ENCODE assay signal across 16 mouse cellular contexts in the genomic region with DNA sequence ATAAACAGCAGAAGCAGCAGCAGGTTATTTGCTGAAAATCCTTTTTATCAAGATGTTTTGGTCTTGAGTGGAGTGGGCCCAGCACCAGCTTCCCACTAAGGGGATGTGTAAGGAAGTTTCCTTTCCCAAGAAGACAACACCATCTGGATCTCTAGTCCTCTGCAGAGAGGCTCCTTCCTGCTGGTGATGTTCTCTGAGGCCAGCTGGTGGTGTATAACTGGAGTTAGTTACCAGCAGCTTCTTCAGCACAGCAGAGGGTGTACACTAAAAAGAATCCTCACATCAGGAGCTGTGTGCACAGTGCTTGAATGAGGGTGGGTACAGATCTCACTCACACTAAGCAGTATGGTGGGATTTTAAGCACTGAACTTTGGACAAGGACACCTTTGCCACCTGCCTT.
A peak's percentile ranks its signal among the peaks of the same experiment; 100 is the strongest.
DNase-seq lines count a peak whose midpoint lies in the region; ATAC-seq and TF ChIP-seq lines count a peak whose summit lies in the region.
"Had no signal": no experiment of that assay in that cellular context is flagged by ENCODE, and none has a peak within 500 bp of the region (broad histone marks: within the 10 kb centered on the region; RNA-seq: fewer than 3 reads in every experiment).

No protein-coding gene starts in this region.

- no peaks in the 10 kb centered on the region for H3K9me3 ChIP-seq in forebrain, embryonic 14.5 days (replicated peaks; ENCODE audit: control insufficient read depth, low read length)
- no peaks in the 10 kb centered on the region for H3K9me3 ChIP-seq in forebrain, embryonic 12.5 days
- H3K9me3 ChIP-seq: limb, embryonic 10.5 days; liver, embryonic 15.5 days had no signal

- DNase-seq in forebrain, embryonic 14.5 days (ENCODE audit: low spot score), result peak; percentile 3
- peak; percentile 18 for DNase-seq in kidney, adult 2 months
- DNase-seq in kidney, adult 18-20 months, result no peak
- DNase-seq in right cerebral cortex, adult 18-20 months, result peak; percentile 21
- no peak for DNase-seq in right cerebral cortex, postnatal 25 days
- no peak for DNase-seq in lung, postnatal 4 days
- DNase-seq in thymus, adult 18-20 months, result no peak
- DNase-seq: adrenal gland, postnatal 10 days; cerebellum, adult 8-10 months; kidney, adult 8-10 months; retina, postnatal 1 day had no signal

- no peak for TF ChIP-seq CTCF in kidney, adult 2 months (conservative IDR thresholded peaks at IDR 0.05; ENCODE audit: insufficient read depth, insufficient read length, low read depth, low read length)

- H3K27me3 ChIP-seq in forebrain, embryonic 14.5 days (replicated peaks; ENCODE audit: control insufficient read depth, insufficient read depth, low read length), result no peaks in the 10 kb centered on the region
- H3K27me3 ChIP-seq in forebrain, embryonic 12.5 days, result no peaks in the 10 kb centered on the region
- H3K27me3 ChIP-seq in kidney, adult 2 months (replicated peaks; ENCODE audit: control insufficient read depth, insufficient read depth, low read length), result no peaks in the 10 kb centered on the region
- H3K27me3 ChIP-seq: liver, embryonic 15.5 days had no signal

- H3K36me3 ChIP-seq in forebrain, embryonic 14.5 days (ENCODE audit: control insufficient read depth, insufficient read depth, low read length), result no peaks in the 10 kb centered on the region
- no peaks in the 10 kb centered on the region for H3K36me3 ChIP-seq in forebrain, embryonic 12.5 days (replicated peaks)
- no peaks in the 10 kb centered on the region for H3K36me3 ChIP-seq in kidney, adult 2 months (ENCODE audit: control insufficient read depth, insufficient read depth, low read length)
- H3K36me3 ChIP-seq: limb, embryonic 10.5 days; liver, embryonic 15.5 days had no signal

- TF ChIP-seq POLR2A in kidney, adult 2 months (IDR thresholded peaks at IDR 0.05; ENCODE audit: low read depth, low read length), result no peak

- H3K9ac ChIP-seq in forebrain, embryonic 14.5 days (ENCODE audit: low read length), result no peak overlapping the region
- no peak overlapping the region for H3K9ac ChIP-seq in forebrain, embryonic 12.5 days
- H3K9ac ChIP-seq: liver, embryonic 15.5 days had no signal

- no peaks in the 10 kb centered on the region for H3K4me1 ChIP-seq in forebrain, embryonic 14.5 days (ENCODE audit: control insufficient read depth, insufficient read depth, low read length)
- peaks cover 6% of the 10 kb centered on the region; the same call in 1 of the 2 replicates for H3K4me1 ChIP-seq in forebrain, embryonic 12.5 days
- H3K4me1 ChIP-seq in kidney, adult 2 months (ENCODE audit: control insufficient read depth, insufficient read depth, low read length), result peaks cover 4% of the 10 kb centered on the region; the same call in 1 of the 2 replicates
- H3K4me1 ChIP-seq: liver, embryonic 15.5 days had no signal

- ATAC-seq in forebrain, embryonic 14.5 days, result no peak
- no peak for ATAC-seq in forebrain, embryonic 12.5 days (ENCODE audit: low FRiP score)

- no peak overlapping the region for H3K27ac ChIP-seq in forebrain, embryonic 14.5 days (ENCODE audit: low read depth, low read length)
- no peak overlapping the region for H3K27ac ChIP-seq in forebrain, embryonic 12.5 days
- H3K27ac ChIP-seq in kidney, adult 2 months (ENCODE audit: insufficient read depth, low read depth, low read length), result no peak overlapping the region
- H3K27ac ChIP-seq: limb, embryonic 10.5 days; liver, embryonic 15.5 days had no signal

- no peak overlapping the region for H3K4me3 ChIP-seq in forebrain, embryonic 14.5 days (ENCODE audit: low read depth, low read length)
- no peak overlapping the region for H3K4me3 ChIP-seq in forebrain, embryonic 12.5 days (replicated peaks)
- no peak overlapping the region for H3K4me3 ChIP-seq in kidney, adult 2 months (ENCODE audit: insufficient read depth, low read depth, low read length)
- H3K4me3 ChIP-seq: limb, embryonic 10.5 days; liver, embryonic 15.5 days; myocyte had no signal

- no peak overlapping the region for H3K4me2 ChIP-seq in forebrain, embryonic 14.5 days (ENCODE audit: low read length)
- no peak overlapping the region for H3K4me2 ChIP-seq in forebrain, embryonic 12.5 days
- H3K4me2 ChIP-seq: liver, embryonic 15.5 days; midbrain, embryonic 11.5 days had no signal

Comparison
In these comparisons a context has a peak if more than half of its experiments do, and no peak if none do; other contexts are left out.
1. DNase-seq: peak in forebrain, embryonic 14.5 days (single experiment), kidney, adult 2 months (single experiment) and right cerebral cortex, adult 18-20 months (single experiment); none in kidney, adult 18-20 months (single experiment), right cerebral cortex, postnatal 25 days (single experiment), lung, postnatal 4 days (0 of 2) and thymus, adult 18-20 months (0 of 2).